ENCODE assay signal across 19 mouse cellular contexts in the genomic region with DNA sequence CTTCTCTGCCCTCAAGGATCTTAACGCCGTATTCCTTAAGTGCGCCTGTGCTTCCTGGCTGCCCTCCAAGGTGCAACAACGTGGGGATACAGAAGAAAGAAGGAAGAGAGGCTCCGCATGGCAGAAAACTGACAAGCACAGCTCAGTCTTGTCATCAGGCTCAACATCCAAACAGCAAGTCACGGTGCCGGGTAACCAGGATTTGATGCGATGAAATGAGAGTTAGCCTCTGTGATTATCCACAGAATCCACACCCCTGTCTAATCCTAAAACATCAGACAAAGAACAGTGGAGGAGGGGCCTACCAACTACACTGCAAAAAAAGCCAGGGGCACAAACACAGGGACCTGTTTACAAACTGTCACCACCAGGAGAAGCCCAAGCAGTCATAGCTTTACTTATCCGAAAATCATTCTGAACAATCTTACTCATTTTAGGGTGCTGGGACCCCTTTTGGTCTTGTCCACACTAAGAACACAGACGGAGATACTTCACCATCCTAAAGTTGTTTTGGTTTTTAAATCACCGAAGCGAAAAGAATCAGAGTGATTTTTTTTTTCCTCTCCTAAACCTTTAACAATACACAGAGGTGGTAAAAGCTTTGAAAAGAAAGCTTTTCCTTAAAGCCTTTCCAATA.
A peak's percentile ranks its signal among the peaks of the same experiment; 100 is the strongest.
DNase-seq lines count a peak whose midpoint lies in the region; ATAC-seq and TF ChIP-seq lines count a peak whose summit lies in the region.
"Had no signal": no experiment of that assay in that cellular context is flagged by ENCODE, and none has a peak within 500 bp of the region (broad histone marks: within the 10 kb centered on the region; RNA-seq: fewer than 3 reads in every experiment).

No protein-coding gene starts in this region.

- H3K27me3 ChIP-seq in midbrain, embryonic 11.5 days (ENCODE audit: control insufficient read depth, insufficient read depth, low read length): no peaks in the 10 kb centered on the region
- H3K27me3 ChIP-seq: embryonic facial prominence, embryonic 12.5 days; liver, embryonic 15.5 days had no signal

- H3K4me1 ChIP-seq in midbrain, embryonic 11.5 days (ENCODE audit: control insufficient read depth, insufficient read depth, low read length): peaks cover 11% of the 10 kb centered on the region
- H3K4me1 ChIP-seq: embryonic facial prominence, embryonic 12.5 days; liver, embryonic 15.5 days had no signal

- no peak for TF ChIP-seq CTCF in left cerebral cortex, adult 2 months (IDR thresholded peaks at IDR 0.05)

- no peaks in the 10 kb centered on the region for H3K36me3 ChIP-seq in midbrain, embryonic 11.5 days (ENCODE audit: control insufficient read depth, insufficient read depth, low read length)
- H3K36me3 ChIP-seq: embryonic facial prominence, embryonic 12.5 days; G1E; liver, embryonic 15.5 days had no signal

- no peak overlapping the region for H3K4me3 ChIP-seq in left cerebral cortex, adult 2 months
- H3K4me3 ChIP-seq in midbrain, embryonic 11.5 days (ENCODE audit: low read depth, low read length): no peak overlapping the region
- H3K4me3 ChIP-seq: embryonic facial prominence, embryonic 12.5 days; liver, embryonic 15.5 days had no signal

- 40% methylated on average over 12 of the region's 12 CpGs for WGBS in midbrain, embryonic 11.5 days

- 0 out of 2 replicates have a peak overlapping the region, but pooled peaks have one; percentile 14 for H3K9ac ChIP-seq in midbrain, embryonic 11.5 days (ENCODE audit: low read length)
- H3K9ac ChIP-seq: embryonic facial prominence, embryonic 12.5 days; liver, embryonic 15.5 days had no signal

- DNase-seq in cerebellum, postnatal 10 days: peak; percentile 31 to 41
- DNase-seq in cerebellum, adult 18-20 months: no peak
- DNase-seq in left cerebral cortex, postnatal 4 days: peak; percentile 27
- DNase-seq in left cerebral cortex, adult 2 months (ENCODE audit: extremely low spot score in 1 of 2, low spot score in 2 of 2): no peak
- peak; percentile 91 for DNase-seq in midbrain, embryonic 11.5 days (ENCODE audit: low spot score, missing footprints)
- DNase-seq in layer of hippocampus, postnatal 10 days (ENCODE audit: low spot score in 2 of 2): no peak
- DNase-seq in heart, postnatal 10 days: no peak
- DNase-seq: gastrocnemius, postnatal 36 days; kidney, adult 8-10 months; lung, postnatal 10 days; spleen, adult 18-20 months; thymus, adult 2 months had no signal

- H3K4me2 ChIP-seq in midbrain, embryonic 11.5 days: no peak overlapping the region
- H3K4me2 ChIP-seq: embryonic facial prominence, embryonic 12.5 days; heart, embryonic 11.5 days; liver, embryonic 15.5 days had no signal

- no peaks in the 10 kb centered on the region for H3K9me3 ChIP-seq in midbrain, embryonic 11.5 days (ENCODE audit: control insufficient read depth, low read length)
- H3K9me3 ChIP-seq: embryonic facial prominence, embryonic 12.5 days; G1E; liver, embryonic 15.5 days had no signal

- H3K27ac ChIP-seq in left cerebral cortex, adult 2 months: no peak overlapping the region
- peak overlapping the region; percentile 41; the same call in 1 of the 2 replicates for H3K27ac ChIP-seq in midbrain, embryonic 11.5 days (ENCODE audit: low read depth, low read length)
- H3K27ac ChIP-seq: embryonic facial prominence, embryonic 12.5 days; liver, embryonic 15.5 days had no signal

- intact Hi-C loops in left cerebral cortex, postnatal 4 days (cut with DNase I): no loop called here
- intact Hi-C loops in left cerebral cortex, adult 2 months (cut with DNase I): no loop called here
- intact Hi-C loops in heart, postnatal 10 days (cut with DNase I): no loop called here

- peak; percentile 55; the same call in 1 of the 2 replicates for ATAC-seq in midbrain, embryonic 11.5 days (ENCODE audit: low FRiP score)
- no peak for ATAC-seq in megakaryocyte, adult 5-6 weeks (ENCODE audit: poor library complexity, severe bottlenecking)
- ATAC-seq: CD4-positive, CD25-positive, alpha-beta regulatory T cell, adult 4 months; inflammation-experienced regulatory T-cells, adult 6 months had no signal

Comparison
In these comparisons a context has a peak if more than half of its experiments do, and no peak if none do; other contexts are left out.
1. DNase-seq: peak in cerebellum, postnatal 10 days (2 of 2), left cerebral cortex, postnatal 4 days (single experiment) and midbrain, embryonic 11.5 days (single experiment); none in cerebellum, adult 18-20 months (0 of 2), left cerebral cortex, adult 2 months (0 of 2), layer of hippocampus, postnatal 10 days (0 of 2) and heart, postnatal 10 days (0 of 2).